Mouse (Mus musculus): ENCODE measurements around the gene Tmem214. TPM values are rescaled to one million over a fixed set of nuclear protein-coding genes. Genes with fewer than 3 reads are reported as not detected.

Gene Tmem214
- total RNA-seq (2023) = 21.9 and 30.1 TPM in 2 replicates

GRCm38 (mm10) chr5:30867712-30868111, at the start of gene Tmem214:
Gene Tmem214 (plus strand): TSS chr5:30868012.

GRCm38 (mm10) chr5:30888337-30889087, 20.7 kb downstream of the Tmem214 start, which contains the start of gene Agbl5:
Gene Agbl5 (plus strand): TSS chr5:30888694.

GRCm38 (mm10) chr5:30907413-30908059, 39.7 kb downstream of the Tmem214 start, which contains the start of gene Ost4:
Gene Ost4 (minus strand): TSS chr5:30907788.

GRCm38 (mm10) chr5:30913060-30913841, 45.4 kb downstream of the Tmem214 start, which contains the start of gene Emilin1:
Gene Emilin1 (plus strand): TSS chr5:30913402.

GRCm38 (mm10) chr5:30921256-30922033, 53.6 kb downstream of the Tmem214 start, which contains the start of gene Khk:
Gene Khk (plus strand): TSS chr5:30921431.

Other genes with a start within 250 kb of the Tmem214 start
- 49.3 and 52.9 TPM in 2 replicates for gene Slc35f6, start 220.1 kb upstream of the Tmem214 start, total RNA-seq (2023)
- 118 and 132 TPM in 2 replicates for gene Cenpa, start 201.2 kb upstream of the Tmem214 start, total RNA-seq (2023)
- not detected in 2 replicates for gene Dpysl5, start 156.4 kb upstream of the Tmem214 start, total RNA-seq (2023)
- gene Mapre3, start 53.4 kb upstream of the Tmem214 start, total RNA-seq (2023) = 1.5 and 1.6 TPM in 2 replicates
- gene Agbl5, start 20.7 kb downstream of the Tmem214 start, total RNA-seq (2023) = 3.1 and 4.6 TPM in 2 replicates
- gene Ost4, start 39.8 kb downstream of the Tmem214 start, total RNA-seq (2023) = 105 and 129 TPM in 2 replicates
- gene Emilin1, start 45.4 kb downstream of the Tmem214 start, total RNA-seq (2023) = 22.9 and 23.7 TPM in 2 replicates
- gene Khk, start 53.4 kb downstream of the Tmem214 start, total RNA-seq (2023) = 28.9 and 31.7 TPM in 2 replicates
- gene Cgref1, start 77.6 kb downstream of the Tmem214 start, total RNA-seq (2023) = 0.98 TPM in 1 of 2 replicates, not detected in the other
- gene Preb, start 92.3 kb downstream of the Tmem214 start, total RNA-seq (2023) = 430 and 600 TPM in 2 replicates
- not detected in 2 replicates for gene Tcf23, start 100.7 kb downstream of the Tmem214 start, total RNA-seq (2023)
- gene Atraid, start 180.3 kb downstream of the Tmem214 start, total RNA-seq (2023) = 11.6 and 17.1 TPM in 2 replicates
- 2.4 and 3.3 TPM in 2 replicates for gene Slc5a6, start 180.9 kb downstream of the Tmem214 start, total RNA-seq (2023)
- 8.2 and 20.3 TPM in 2 replicates for gene Cad, start 186.8 kb downstream of the Tmem214 start, total RNA-seq (2023)
- gene Dnajc5g, start 238.3 kb downstream of the Tmem214 start, total RNA-seq (2023) = not detected in 2 replicates
- not detected in 2 replicates for gene Slc30a3, start 240.2 kb downstream of the Tmem214 start, total RNA-seq (2023)
- not detected in 2 replicates for gene Trim54, start 248.7 kb downstream of the Tmem214 start, total RNA-seq (2023)

Data from neutrophil, adult 65 days (primary cell).